Mouse (Mus musculus) forebrain, embryonic 10.5 days (tissue): ENCODE data around the gene Cacna1s. TPM values are rescaled to one million over a fixed set of nuclear protein-coding genes. Genes with fewer than 3 reads are reported as not detected.
A peak's percentile ranks its signal among the peaks of the same experiment; 100 is the strongest.

Source experiments
- DNase-seq: peaks from one replicate; pipeline ENCODE4 v3.0.0-alpha.2; 2017; ENCODE audit warnings: low spot score; ENCODE audit errors: extremely low spot score
- H3K27ac ChIP-seq: fragments of 300-500 bp; sonication (generic); 2 replicates; pipeline ENCODE4 v1.5.1; 2016; ENCODE audit warnings: mild to moderate bottlenecking
- H3K27me3 ChIP-seq: fragments of 300-500 bp; sonication (generic); 2 replicates; pipeline ENCODE4 v1.6.1; 2016; ENCODE audit warnings: mild to moderate bottlenecking; ENCODE audit not compliant: poor library complexity, severe bottlenecking
- H3K36me3 ChIP-seq: fragments of 300-500 bp; sonication (generic); replicated peaks from 2 replicates; pipeline ENCODE4 v1.6.1; 2016; ENCODE audit warnings: mild to moderate bottlenecking, moderate library complexity
- H3K4me1 ChIP-seq: fragments of 300-500 bp; sonication (generic); 2 replicates; pipeline ENCODE4 v1.6.1; 2016
- H3K4me3 ChIP-seq: fragments of 300-500 bp; sonication (generic); 2 replicates; pipeline ENCODE4 v1.5.1; 2016; ENCODE audit warnings: mild to moderate bottlenecking, moderate library complexity
- H3K9me3 ChIP-seq: fragments of 300-500 bp; sonication (generic); 2 replicates; pipeline ENCODE4 v1.6.1; 2016; ENCODE audit warnings: mild to moderate bottlenecking, moderate library complexity
- WGBS: fragments of 180-500 bp; shearing (Covaris S2); methylation state at CpG from one replicate; pipeline ENCODE4 v1.1.7; 2016; 5-methylcytosine and 5-hydroxymethylcytosine counted together
- polyA plus RNA-seq: library from polyadenylated mRNA; unstranded; fragments of >200 nt; fragmentation: Nextera tagmentation; extraction: Ambion mirVana; gene quantifications from 2 replicates; pipeline ENCODE4 v1.2.1, GENCODE M21; 2016

Gene Cacna1s
- polyA plus RNA-seq = 0.20 TPM in 1 of 2 replicates, not detected in the other

DNA sequence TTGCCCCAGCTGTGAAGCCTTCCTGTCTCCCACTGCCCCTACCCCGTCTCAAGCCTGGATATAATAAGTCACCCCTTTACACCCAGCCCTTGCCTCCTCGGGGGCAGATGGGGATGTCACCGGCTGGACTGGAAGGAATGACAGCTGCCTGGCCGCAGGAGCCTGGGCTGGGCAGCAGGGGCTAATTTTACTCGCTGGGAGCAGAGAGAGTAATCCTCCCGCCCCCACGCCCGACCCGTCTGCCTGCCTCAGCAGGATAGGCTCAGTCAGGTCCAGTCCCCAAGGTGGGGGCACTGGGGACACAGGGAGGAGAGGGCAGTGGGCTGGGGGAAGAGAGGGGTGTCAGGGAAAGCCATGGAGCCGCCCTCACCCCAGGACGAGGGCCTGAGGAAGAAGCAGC is at the start of gene Cacna1s:
Gene Cacna1s (plus strand): TSS at position 204 of the 400 bp plus-strand sequence.
- no peaks in the 10 kb centered on the region for H3K9me3 ChIP-seq
- H3K36me3 ChIP-seq = no peaks in the 10 kb centered on the region
- WGBS = 31% methylated on average over 11 of the region's 11 CpGs
- no peak within 1 kb of the TSS for H3K4me3 ChIP-seq
- H3K27ac ChIP-seq = no peak within 1 kb of the TSS
- H3K4me1 ChIP-seq = peaks cover 30% of the 10 kb centered on the region
- DNase-seq = no peak
- peaks cover 72% of the 10 kb centered on the region for H3K27me3 ChIP-seq

DNA sequence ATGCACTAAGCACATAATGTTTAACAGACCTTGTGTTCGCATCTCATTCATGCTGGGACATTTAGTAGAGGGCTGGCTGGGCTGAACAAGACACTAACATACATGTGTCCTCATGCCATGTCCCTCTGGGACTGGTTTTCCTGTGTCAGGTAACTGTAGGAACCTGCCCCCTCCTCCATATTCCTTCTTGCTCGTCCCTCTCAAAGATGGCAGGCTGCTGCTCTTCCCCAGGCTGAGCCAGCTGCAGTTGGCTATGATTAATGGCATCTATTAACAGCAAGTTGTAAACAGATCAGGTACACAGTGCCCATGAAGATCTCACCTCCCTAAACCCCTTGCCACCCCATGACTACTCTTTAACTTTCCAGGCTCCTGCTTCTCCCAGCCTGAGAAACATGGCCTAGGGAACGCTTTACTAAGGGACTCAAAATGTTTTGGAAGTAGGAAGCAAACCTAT is 46.2 kb upstream of the Cacna1s start, which contains the start of gene Igfn1:
Gene Igfn1 (minus strand): TSS at position 51 of the 457 bp plus-strand sequence.
- Histone ChIP-seq H3K36me3 (no peaks in the 10 kb centered on the region), H3K9me3 (no peaks in the 10 kb centered on the region), H3K4me3 (peak within 1 kb of the TSS; percentile 57), H3K4me1 (peaks cover 13% of the 10 kb centered on the region), H3K27ac (no peak within 1 kb of the TSS), H3K27me3 (peaks cover 42% of the 10 kb centered on the region)
- no peak for DNase-seq
- 79% methylated on average over 3 of the region's 3 CpGs for WGBS

DNA sequence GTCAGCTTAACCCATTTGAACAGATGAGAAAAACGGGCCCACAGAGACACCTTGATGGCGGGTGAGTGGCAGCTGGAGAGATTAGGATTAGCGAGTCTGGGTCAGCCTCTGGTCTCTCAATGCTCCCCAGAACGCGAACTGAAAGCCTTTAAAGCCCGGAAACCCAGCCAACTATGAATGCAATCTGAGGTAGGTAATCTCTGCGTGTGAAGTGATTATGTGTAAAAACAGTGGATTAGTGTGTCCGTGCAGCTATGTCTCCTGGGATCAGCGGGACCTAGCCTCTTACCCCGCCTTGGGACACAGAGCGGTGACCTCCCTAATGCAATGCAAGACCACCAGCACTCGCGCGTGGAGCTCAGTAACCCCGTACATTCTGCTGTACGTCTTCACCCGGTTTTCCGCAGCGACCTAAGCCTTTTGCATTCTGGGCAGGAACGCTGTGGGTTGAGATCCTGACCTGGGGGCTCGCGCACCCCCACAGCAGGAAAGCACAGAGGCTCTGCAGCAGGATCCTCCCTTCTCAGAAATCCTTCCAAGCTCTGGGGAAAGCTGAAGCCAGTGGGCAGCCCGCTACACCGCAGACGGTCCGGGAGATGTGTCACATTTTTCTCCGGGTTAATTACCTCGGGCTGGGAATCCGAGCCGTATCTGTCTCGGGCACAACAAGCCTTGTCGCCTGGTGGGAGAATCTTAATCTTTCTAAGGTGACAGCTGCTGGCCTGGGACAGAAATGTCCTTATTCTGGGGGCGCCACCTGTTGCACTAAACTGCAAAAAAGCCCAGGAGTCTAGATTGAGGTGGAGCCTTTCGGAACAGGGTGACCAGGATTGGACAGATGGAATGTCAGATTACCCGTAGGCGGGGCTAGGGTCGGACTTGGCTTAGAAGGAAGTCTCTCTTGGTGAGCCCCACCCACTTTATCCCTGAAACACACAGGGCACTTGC is 45.1 kb upstream of the Cacna1s start, which contains the start of gene Tmem9:
Gene Tmem9 (plus strand): TSS at position 940 of the 948 bp plus-strand sequence.
- peak; percentile 79 for DNase-seq
- Histone ChIP-seq H3K27ac (peak within 1 kb of the TSS; percentile 27; the same call in 1 of the 2 replicates), H3K36me3 (no peaks in the 10 kb centered on the region), H3K27me3 (peaks cover 42% of the 10 kb centered on the region), H3K4me1 (peaks cover 13% of the 10 kb centered on the region), H3K4me3 (peak within 1 kb of the TSS; percentile 57), H3K9me3 (no peaks in the 10 kb centered on the region)
- WGBS = 2% methylated on average over 37 of the region's 37 CpGs

DNA sequence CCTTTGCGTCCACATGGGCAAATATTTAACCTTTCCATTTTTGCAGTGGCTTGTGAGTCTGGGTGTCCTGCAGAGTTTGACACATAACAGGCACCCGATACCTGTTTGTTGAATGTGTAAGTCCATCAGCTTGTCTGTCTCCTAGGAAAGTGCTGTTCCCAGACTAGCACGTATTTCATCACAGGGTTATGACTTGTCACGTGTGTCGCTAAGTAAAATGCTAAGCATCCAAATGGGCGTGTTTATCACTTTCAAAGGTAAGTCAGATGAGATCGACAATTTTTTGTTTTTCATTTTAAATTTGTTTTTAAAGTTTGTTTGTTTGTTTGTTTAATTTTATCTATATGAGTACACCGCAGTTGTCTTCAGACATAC is 44.4 kb upstream of the Cacna1s start:
- no peaks in the 10 kb centered on the region for H3K9me3 ChIP-seq
- DNase-seq = no peak
- 23% methylated on average over 8 of the region's 8 CpGs for WGBS

DNA sequence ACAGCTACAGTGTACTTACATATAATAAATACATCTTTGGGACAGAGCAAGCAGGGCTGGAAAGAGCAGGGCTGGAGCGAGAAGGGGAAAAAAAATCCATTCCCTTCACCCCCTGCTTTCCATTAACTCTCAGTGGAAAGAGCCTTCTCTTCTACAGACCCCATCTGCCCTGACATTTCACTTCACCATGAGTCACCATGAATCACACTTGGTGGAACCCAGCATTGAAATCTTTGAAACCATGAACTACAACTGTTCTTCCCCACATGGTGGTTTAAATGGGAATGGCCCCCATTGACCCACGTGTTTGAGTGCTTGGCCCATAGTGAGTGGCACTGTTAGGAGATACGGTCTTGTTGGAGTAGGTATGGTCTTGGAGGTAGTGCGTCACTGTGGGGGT is 42.3 kb upstream of the Cacna1s start:
- Histone ChIP-seq H3K9me3 (no peaks in the 10 kb centered on the region), H3K4me3 (no peak overlapping the region), H3K36me3 (no peaks in the 10 kb centered on the region), H3K4me1 (peaks cover 13% of the 10 kb centered on the region), H3K27ac (no peak overlapping the region), H3K27me3 (peaks cover 35% of the 10 kb centered on the region)
- WGBS = 84% methylated on average over 4 of the region's 4 CpGs
- no peak for DNase-seq

More for the DNA sequence above, 44.4 kb upstream of the Cacna1s start:
- Histone ChIP-seq H3K4me3 (peak overlapping the region; percentile 57), H3K4me1 (peaks cover 13% of the 10 kb centered on the region), H3K36me3 (no peaks in the 10 kb centered on the region), H3K27me3 (peaks cover 42% of the 10 kb centered on the region), H3K27ac (no peak overlapping the region)

DNA sequence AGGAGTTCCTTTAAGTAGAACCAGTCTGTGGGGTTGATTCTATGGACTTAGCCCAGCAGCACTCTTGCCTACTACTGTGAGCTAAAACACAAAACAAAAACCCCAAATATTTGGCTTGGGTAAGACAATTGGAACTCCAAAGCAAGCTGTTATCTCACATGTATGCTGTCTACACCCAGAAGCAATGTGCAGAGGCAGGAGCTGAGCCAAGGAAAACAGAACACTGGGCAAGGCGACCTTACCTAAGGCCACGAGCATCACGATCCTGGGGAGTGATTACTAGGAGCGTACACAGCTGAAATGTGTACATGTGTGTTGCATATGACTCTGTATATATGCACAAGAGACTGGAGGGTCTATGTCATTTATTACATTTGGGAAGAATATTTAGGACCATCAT is 39.0 kb upstream of the Cacna1s start:
- no peaks in the 10 kb centered on the region for H3K36me3 ChIP-seq
- peaks cover 9% of the 10 kb centered on the region for H3K27me3 ChIP-seq
- DNase-seq = no peak
- no peak overlapping the region for H3K4me3 ChIP-seq
- H3K4me1 ChIP-seq = peaks cover 10% of the 10 kb centered on the region
- H3K9me3 ChIP-seq = no peaks in the 10 kb centered on the region
- WGBS = 84% methylated on average over 4 of the region's 4 CpGs
- no peak overlapping the region for H3K27ac ChIP-seq

DNA sequence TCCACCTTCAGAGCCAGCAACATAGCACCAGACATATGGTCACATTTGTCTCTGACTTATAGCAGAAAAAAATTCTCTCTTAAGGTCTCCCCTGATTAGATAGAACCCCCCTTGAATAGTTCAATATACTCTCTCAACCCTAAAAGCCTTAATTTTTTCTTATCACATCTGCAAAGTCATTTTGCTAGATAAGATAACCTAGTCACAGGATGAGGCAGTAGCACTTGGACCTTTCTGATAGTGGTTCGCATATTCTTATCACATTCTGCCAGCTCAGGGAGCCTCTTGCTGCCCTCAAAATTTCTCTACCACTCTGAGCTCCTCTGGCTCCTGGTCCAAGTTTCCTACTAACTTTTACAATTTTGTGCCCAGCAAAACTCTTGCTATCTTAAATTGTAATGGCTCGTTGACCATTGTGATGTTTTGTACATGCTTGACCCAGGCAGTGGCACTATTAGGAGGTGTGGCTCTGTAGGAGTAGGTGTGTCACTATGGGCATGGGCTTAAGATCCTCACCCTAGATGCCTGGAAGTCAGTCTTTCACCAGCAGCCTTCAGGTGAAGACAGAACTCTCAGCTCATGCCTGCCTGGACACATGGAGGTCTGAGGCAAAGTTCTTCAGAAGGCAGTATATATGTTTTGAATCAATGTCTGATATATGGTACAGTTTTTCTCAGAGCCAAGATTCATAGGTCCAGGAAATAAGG is 37.6 kb upstream of the Cacna1s start:
- Histone ChIP-seq H3K9me3 (no peaks in the 10 kb centered on the region), H3K27me3 (no peaks in the 10 kb centered on the region), H3K27ac (no peak overlapping the region), H3K4me1 (peaks cover 21% of the 10 kb centered on the region), H3K36me3 (peaks cover 6% of the 10 kb centered on the region), H3K4me3 (no peak overlapping the region)
- DNase-seq = no peak
- WGBS = 79% methylated on average over 2 of the region's 2 CpGs

DNA sequence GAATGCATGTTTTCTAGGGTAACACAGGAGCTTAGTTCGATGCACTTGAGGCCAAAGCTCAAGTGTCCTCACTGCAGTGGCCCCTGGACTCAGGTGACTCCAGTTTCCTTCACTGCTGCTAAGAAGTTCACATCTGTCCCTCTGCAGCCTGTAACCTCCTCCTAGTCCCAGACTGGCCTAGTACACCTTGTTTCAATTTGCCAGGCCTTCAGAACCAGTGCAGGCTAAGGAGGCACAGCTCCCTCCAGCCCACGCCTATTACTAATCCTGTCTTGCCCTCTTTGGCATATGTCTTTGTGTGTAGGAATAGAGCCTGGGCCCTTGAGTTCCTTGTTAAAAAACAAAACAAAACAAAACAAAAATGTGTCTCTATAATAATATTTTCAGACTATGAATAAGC is 35.2 kb upstream of the Cacna1s start:
- H3K4me3 ChIP-seq = peak overlapping the region; percentile 87
- no peaks in the 10 kb centered on the region for H3K27me3 ChIP-seq

DNA sequence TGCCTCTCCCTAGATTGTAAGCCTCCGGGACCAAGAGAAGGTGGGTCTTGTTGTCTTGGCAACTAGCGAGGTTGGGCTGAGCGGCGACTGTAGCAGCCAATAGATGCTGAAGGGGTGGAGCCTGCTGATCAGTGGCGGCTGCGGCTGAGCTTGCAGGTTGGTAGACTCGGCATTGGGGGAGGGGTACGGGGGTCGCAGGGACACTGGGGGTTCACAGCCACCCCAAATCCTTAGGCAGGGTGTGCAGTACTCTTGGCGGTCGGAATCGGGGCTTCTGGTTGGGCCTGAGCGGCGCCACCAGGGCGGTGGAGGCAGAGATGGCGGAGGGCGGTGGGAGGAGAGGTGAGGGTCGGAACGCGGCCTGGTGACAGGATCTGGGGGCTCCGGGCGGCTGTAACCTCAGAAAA is 34.6 kb upstream of the Cacna1s start:
- peak; percentile 93 for DNase-seq
- Histone ChIP-seq H3K9me3 (no peaks in the 10 kb centered on the region), H3K4me3 (peak overlapping the region; percentile 87), H3K27ac (peak overlapping the region; percentile 97), H3K36me3 (peaks cover 35% of the 10 kb centered on the region), H3K4me1 (peaks cover 21% of the 10 kb centered on the region), H3K27me3 (no peaks in the 10 kb centered on the region)
- WGBS = 0% methylated on average over 22 of the region's 22 CpGs

More for the DNA sequence above, 35.2 kb upstream of the Cacna1s start:
- Histone ChIP-seq H3K4me1 (peaks cover 21% of the 10 kb centered on the region), H3K9me3 (no peaks in the 10 kb centered on the region), H3K27ac (peak overlapping the region; percentile 97), H3K36me3 (peaks cover 29% of the 10 kb centered on the region)
- 64% methylated on average over 2 of the region's 2 CpGs for WGBS
- no peak for DNase-seq

DNA sequence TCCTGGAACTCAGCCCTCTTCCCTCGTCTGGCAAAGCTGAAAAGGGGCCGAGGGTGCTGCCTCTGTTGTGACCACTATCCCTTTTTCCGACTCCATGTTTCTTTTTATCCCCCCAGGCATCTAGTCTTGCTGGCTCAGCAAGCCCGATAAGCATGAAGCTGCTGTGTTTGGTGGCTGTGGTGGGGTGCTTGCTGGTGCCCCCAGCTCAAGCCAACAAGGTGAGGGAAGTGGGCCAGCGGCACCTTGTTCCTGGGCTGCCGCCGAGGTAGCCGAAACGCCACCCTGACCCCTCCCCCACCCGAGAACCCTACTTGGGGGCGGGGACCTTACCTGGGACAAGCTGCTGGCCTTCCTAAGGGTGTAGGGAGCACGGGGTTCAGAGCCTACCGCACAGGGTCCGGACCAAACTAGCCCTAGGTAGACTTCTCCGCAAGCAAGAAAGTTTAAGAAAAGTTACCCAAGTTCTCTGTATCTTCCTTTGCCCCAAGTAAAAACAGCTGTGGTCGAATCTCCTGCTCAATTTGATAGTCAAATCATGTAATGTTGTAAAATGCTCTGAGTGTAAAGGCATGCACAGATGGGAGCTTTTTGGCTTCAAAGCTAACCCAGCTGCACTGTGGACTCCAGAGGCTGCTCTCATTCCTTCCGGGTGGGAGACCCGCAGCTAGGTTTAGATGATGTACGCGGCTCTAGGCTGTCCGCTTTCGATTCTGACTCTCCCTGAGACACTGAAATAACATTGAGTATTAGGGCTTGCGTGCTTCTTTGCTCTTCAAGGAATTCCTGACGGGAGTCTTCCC is 34.0 kb upstream of the Cacna1s start:
- peaks cover 21% of the 10 kb centered on the region for H3K4me1 ChIP-seq
- peaks cover 42% of the 10 kb centered on the region for H3K36me3 ChIP-seq
- H3K4me3 ChIP-seq = peak overlapping the region; percentile 87
- DNase-seq = peak; percentile 48
- H3K9me3 ChIP-seq = no peaks in the 10 kb centered on the region
- peak overlapping the region; percentile 97 for H3K27ac ChIP-seq
- 11% methylated on average over 24 of the region's 24 CpGs for WGBS
- no peaks in the 10 kb centered on the region for H3K27me3 ChIP-seq

DNA sequence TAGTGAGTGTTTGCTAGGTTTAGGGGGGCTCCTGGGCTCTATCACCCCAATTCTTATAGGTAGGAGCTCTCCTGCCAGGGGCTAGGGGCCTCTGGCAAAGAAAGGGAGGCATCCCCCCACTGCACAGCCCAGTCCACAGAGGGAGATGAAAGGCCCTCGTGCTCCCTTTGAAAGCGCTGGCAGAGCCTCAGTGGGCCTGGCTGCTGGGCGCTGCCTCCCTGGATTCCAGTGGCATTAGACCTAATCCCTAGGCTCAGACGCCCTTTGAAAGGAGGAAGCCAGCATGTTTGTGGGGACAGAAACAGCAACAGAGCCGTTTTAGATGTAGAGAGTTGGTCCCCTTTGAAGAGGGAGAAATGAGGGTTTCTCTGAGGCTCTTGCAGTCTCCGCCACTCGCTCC is 22.3 kb upstream of the Cacna1s start:
- 39% methylated on average over 7 of the region's 7 CpGs for WGBS

DNA sequence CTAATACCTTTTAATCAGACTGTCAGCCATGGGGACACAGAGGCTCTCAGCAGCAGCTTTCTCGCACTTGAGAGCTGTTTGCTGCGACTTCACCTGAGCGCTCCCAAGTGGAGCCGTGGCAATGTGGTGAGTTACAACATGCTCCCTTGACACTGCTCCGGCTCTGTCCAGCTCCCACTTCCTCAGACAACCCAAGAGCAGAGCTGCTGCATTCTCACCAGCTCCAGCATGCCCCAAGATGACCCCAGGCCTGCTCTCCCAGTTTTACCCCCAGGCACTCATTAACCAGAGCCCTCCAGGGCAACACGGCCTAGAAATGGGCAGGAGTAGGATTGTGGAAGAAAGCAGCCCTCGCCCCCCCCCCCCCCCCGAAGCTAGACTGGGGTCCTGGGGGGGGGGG is 20.9 kb upstream of the Cacna1s start:
- Histone ChIP-seq H3K4me1 (peaks cover 22% of the 10 kb centered on the region), H3K27ac (no peak overlapping the region), H3K4me3 (no peak overlapping the region), H3K27me3 (no peaks in the 10 kb centered on the region), H3K9me3 (no peaks in the 10 kb centered on the region), H3K36me3 (peaks cover 93% of the 10 kb centered on the region)
- 78% methylated on average over 8 of the region's 8 CpGs for WGBS
- DNase-seq = no peak

More for the DNA sequence above, 22.3 kb upstream of the Cacna1s start:
- DNase-seq = no peak
- Histone ChIP-seq H3K27ac (peak overlapping the region; percentile 70), H3K27me3 (no peaks in the 10 kb centered on the region), H3K4me1 (peaks cover 22% of the 10 kb centered on the region), H3K4me3 (no peak overlapping the region), H3K36me3 (peaks cover 100% of the 10 kb centered on the region), H3K9me3 (no peaks in the 10 kb centered on the region)
